Mouse (Mus musculus) erythroblast, embryonic 14.5 days (primary cell): ENCODE results near the gene Hs1bp3. TPM values are rescaled to one million over a fixed set of nuclear protein-coding genes. Genes with fewer than 3 reads are reported as not detected.

Source experiments
- H3K27me3 ChIP-seq: 2 replicates; pipeline ENCODE4 v1.6.1; 2012; ENCODE audit warnings: inconsistent platforms; ENCODE audit not compliant: control insufficient read depth
- H3K36me3 ChIP-seq: 2 replicates; pipeline ENCODE4 v1.6.1; 2012; ENCODE audit warnings: mild to moderate bottlenecking, inconsistent platforms; ENCODE audit not compliant: control insufficient read depth
- H3K4me1 ChIP-seq: 2 replicates; pipeline ENCODE4 v1.6.1; 2012; ENCODE audit warnings: inconsistent platforms; ENCODE audit not compliant: control insufficient read depth
- H3K4me3 ChIP-seq: replicated peaks from 2 replicates; pipeline ENCODE3; 2012; ENCODE audit warnings: moderate library complexity, mild to moderate bottlenecking, inconsistent platforms
- H3K9me3 ChIP-seq: 2 replicates; pipeline ENCODE4 v1.6.1; 2012; ENCODE audit warnings: low read length, inconsistent platforms, mixed read lengths; ENCODE audit not compliant: control insufficient read depth
- GATA1 ChIP-seq: IDR thresholded peaks from 2 replicates; pipeline ENCODE4 v1.6.1; 2012; ENCODE audit warnings: low read length, inconsistent platforms, mixed read lengths
- TAL1 ChIP-seq: IDR thresholded peaks from 3 replicates; pipeline ENCODE4 v1.6.1; 2012; ENCODE audit warnings: low read length, inconsistent platforms, mixed read lengths
- polyA plus RNA-seq: library from polyadenylated mRNA; stranded (reverse); fragments of >175 nt; gene quantifications from 2 replicates; pipeline ENCODE4 v1.2.3, GENCODE M21; 2012

Gene Hs1bp3
- polyA plus RNA-seq, 1 experiment, result 0.15 TPM

DNA sequence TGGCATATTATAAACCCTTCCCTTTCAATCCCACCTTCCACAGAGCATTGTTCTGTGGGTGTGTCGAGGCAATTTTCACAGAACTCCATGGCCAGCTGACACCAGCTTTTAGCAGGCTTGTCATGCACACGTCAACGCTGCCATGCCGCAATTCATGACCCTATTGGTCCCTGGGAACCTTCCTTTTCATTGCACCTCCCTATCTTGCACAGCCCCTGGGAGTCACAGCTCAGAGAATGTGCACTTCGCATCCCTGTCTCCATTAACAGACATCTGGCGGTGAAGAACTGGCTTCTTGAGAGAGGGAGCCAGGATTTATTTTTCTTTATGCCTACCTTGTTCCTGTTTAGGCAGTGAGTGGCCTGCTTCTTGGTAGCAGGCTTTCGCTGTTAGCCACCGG, 25.7 kb downstream of the Hs1bp3 start:
- Histone ChIP-seq H3K4me3 (no peak overlapping the region), H3K36me3 (peaks cover 6% of the 10 kb centered on the region; the same call in 1 of the 2 replicates), H3K27me3 (no peaks in the 10 kb centered on the region), H3K9me3 (no peaks in the 10 kb centered on the region), H3K4me1 (no peaks in the 10 kb centered on the region)
- TF ChIP-seq TAL1 (no peak), GATA1 (no peak)

GRCm38 (mm10) chr12:8339591-8340319, 26.5 kb downstream of the Hs1bp3 start:
- Histone ChIP-seq H3K4me1 (no peaks in the 10 kb centered on the region), H3K4me3 (no peak overlapping the region), H3K9me3 (no peaks in the 10 kb centered on the region), H3K27me3 (no peaks in the 10 kb centered on the region), H3K36me3 (peaks cover 6% of the 10 kb centered on the region; the same call in 1 of the 2 replicates)
- no peak for TF ChIP-seq TAL1
- no peak for TF ChIP-seq GATA1

DNA sequence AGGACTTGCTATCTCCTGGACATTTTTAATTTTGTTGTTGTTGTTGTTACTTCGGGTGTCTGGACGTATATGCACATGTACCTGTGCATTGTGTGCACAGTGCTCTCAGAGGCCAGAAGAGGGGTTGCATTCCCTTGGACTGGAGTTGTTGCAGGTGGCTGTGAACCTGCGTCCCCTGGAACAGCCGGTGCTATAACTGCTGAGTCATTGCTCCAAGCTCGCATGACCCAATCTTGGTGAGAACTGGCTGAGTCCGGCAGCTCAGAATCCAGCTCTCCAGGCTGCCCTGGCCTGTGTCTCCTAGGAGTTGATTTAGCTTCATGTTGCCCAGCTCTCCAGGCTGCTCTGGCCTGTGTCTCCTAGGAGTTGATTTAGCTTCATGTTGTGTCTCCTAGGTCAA, 27.8 kb downstream of the Hs1bp3 start:
- no peak for TF ChIP-seq GATA1
- no peak for TF ChIP-seq TAL1
- no peaks in the 10 kb centered on the region for H3K27me3 ChIP-seq
- peaks cover 6% of the 10 kb centered on the region; the same call in 1 of the 2 replicates for H3K36me3 ChIP-seq
- no peak overlapping the region for H3K4me3 ChIP-seq
- no peaks in the 10 kb centered on the region for H3K9me3 ChIP-seq
- no peaks in the 10 kb centered on the region for H3K4me1 ChIP-seq

DNA sequence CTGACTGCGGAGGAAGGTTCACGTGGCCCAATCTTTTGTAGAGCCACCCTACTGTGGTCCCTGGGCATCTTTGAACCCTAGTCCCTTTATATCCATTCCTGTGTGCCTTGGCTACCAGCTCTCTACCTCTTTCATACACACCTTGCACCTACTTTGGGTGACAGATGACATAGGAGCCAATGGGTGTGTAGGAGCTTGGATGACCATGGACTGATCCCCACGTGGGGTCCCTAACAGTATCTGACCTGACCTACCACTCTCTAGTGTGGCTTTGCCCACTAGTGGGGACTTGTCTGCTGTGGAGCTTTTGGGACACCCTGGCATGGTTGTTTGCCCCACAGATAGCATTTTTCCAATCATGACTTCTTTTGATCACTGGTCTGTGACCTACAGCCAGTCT, 30.1 kb downstream of the Hs1bp3 start:
- no peaks in the 10 kb centered on the region for H3K27me3 ChIP-seq
- H3K4me1 ChIP-seq, result no peaks in the 10 kb centered on the region
- H3K4me3 ChIP-seq, result no peak overlapping the region
- H3K9me3 ChIP-seq, result no peaks in the 10 kb centered on the region
- no peak for TF ChIP-seq GATA1
- no peak for TF ChIP-seq TAL1
- peaks cover 3% of the 10 kb centered on the region; the same call in 1 of the 2 replicates for H3K36me3 ChIP-seq

DNA sequence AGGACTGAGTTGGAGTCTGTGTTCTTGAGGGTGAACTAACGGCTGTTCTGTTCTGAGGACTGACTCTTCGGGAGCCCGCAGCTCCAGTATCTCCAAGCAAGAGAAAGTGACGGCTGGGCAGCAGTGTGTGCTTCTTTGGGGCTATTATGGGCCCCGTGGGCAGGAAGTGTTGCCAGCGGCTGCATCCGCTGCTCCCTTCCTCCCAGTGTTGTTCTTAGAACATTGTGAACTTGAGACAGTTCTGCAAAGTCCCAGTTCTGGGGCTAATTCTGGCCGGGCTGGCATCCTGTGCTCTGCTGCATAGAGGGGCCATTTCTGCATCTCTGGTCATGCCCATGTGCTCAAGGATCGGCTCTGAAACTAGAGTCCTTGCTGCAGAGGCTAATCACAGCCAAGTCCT, 31.7 kb downstream of the Hs1bp3 start:
- TF ChIP-seq GATA1 (no peak), TAL1 (no peak)
- Histone ChIP-seq H3K36me3 (no peaks in the 10 kb centered on the region; the same call in 1 of the 2 replicates), H3K9me3 (no peaks in the 10 kb centered on the region), H3K4me1 (no peaks in the 10 kb centered on the region), H3K27me3 (no peaks in the 10 kb centered on the region), H3K4me3 (no peak overlapping the region)

- Histone ChIP-seq H3K36me3 (no peaks in the 10 kb centered on the region; the same call in 1 of the 2 replicates), H3K9me3 (no peaks in the 10 kb centered on the region), H3K4me1 (no peaks in the 10 kb centered on the region), H3K27me3 (no peaks in the 10 kb centered on the region), H3K4me3 (no peak overlapping the region)
- TF ChIP-seq TAL1, result no peak
- TF ChIP-seq GATA1, result no peak
These were observed 32.3 kb downstream of the Hs1bp3 start for GRCm38 (mm10) chr12:8345539-8345938.

- H3K27me3 ChIP-seq, result no peaks in the 10 kb centered on the region
- TF ChIP-seq GATA1, result no peak
- no peak for TF ChIP-seq TAL1
- no peak overlapping the region for H3K4me3 ChIP-seq
- H3K9me3 ChIP-seq, result no peaks in the 10 kb centered on the region
- H3K36me3 ChIP-seq, result no peaks in the 10 kb centered on the region
- no peaks in the 10 kb centered on the region for H3K4me1 ChIP-seq
These were observed 34.7 kb downstream of the Hs1bp3 start for GRCm38 (mm10) chr12:8347746-8348462.

GRCm38 (mm10) chr12:8348733-8349513, 35.7 kb downstream of the Hs1bp3 start:
- TF ChIP-seq TAL1 (no peak), GATA1 (no peak)
- no peaks in the 10 kb centered on the region for H3K9me3 ChIP-seq
- H3K4me3 ChIP-seq, result no peak overlapping the region
- H3K36me3 ChIP-seq, result no peaks in the 10 kb centered on the region
- H3K27me3 ChIP-seq, result no peaks in the 10 kb centered on the region
- H3K4me1 ChIP-seq, result no peaks in the 10 kb centered on the region
